Mouse (Mus musculus): ENCODE measurements around the gene Ppp1r14a.

DNA sequence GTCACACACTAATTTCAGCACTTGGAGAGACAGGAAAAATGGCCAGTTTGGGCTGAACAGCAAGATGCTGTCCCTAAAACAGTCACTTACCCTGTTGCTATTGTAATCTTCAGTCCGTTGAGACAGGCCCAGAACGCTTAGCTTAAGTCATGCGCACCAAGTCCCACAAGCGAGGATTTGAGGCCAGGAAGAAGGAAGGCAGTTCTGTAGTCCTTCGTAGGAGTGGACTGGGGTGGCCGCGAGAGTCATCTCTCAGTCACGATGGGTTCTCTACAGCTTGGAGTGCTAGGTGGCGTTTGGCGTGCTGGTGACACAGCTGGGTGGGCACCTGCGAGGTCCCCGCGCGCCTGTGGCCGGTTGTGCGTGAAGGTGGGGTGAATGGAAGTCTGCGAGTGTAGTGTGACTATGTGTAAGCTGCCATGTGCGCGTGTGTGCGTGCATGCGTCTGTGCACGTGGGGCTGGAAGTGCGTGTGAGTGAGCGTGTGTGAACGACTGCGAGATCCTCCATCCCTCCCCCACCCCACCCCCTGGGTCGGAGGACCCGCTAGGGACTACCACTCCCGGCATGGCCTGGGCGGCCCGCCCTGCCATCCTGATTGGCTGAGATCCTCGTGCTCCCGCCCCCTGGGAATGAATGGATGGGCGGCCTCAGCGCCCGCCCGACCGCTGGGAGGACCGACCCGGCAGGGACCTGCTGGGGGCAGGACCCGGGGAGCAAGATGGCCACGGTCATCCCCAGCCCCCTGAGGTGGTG is 18.4 kb downstream of the Ppp1r14a start:
- no peak for TF ChIP-seq CTCF (IDR thresholded peaks at IDR 0.05; ENCODE audit: borderline replicate concordance, extremely low read depth, insufficient read depth, insufficient read length)
- peak; percentile 60; the same call in 1 of the 2 replicates for TF ChIP-seq POLR2A (IDR thresholded peaks at IDR 0.05; ENCODE audit: borderline replicate concordance, extremely low read depth, insufficient read depth, insufficient read length, poor library complexity, severe bottlenecking)
